Mouse (Mus musculus) testis, adult 2 months (tissue): ENCODE results near the gene Phactr2.

Experiments
- CTCF ChIP-seq: fragments of 200-500 bp; IDR thresholded peaks from 2 replicates; pipeline ENCODE4 v1.5.1; 2012; ENCODE audit warnings: low read depth, mild to moderate bottlenecking, inconsistent platforms, low read length, moderate library complexity; ENCODE audit not compliant: control insufficient read depth, insufficient read depth, insufficient replicate concordance
- POLR2A ChIP-seq: fragments of 200-500 bp; IDR thresholded peaks from 2 replicates; pipeline ENCODE4 v1.6.1; 2012; ENCODE audit warnings: low read depth, mild to moderate bottlenecking, inconsistent platforms, low read length, moderate library complexity; ENCODE audit not compliant: control insufficient read depth

- TF ChIP-seq POLR2A (no peak), CTCF (no peak)
These were observed 30.6 kb downstream of the Phactr2 start for GRCm38 (mm10) chr10:13443647-13444046.
